Mouse (Mus musculus): ENCODE results near the gene Cry2. TPM values are rescaled to one million over a fixed set of nuclear protein-coding genes. Genes with fewer than 3 reads are reported as not detected.
"Not testable (repeated sequence)": the region's sequence is repeated elsewhere in the genome, so short reads cannot be mapped to it uniquely, and the experiment has no call there.

Cry2 gene
- polyA plus RNA-seq, 1 experiment from 2014 or later = 25.7 TPM

- no peak for ATAC-seq (ENCODE audit: borderline replicate concordance, extremely low read depth, low FRiP score, low TSS enrichment)
These were observed 28.2 kb downstream of the Cry2 start for GRCm38 (mm10) chr2:92405687-92406086.

GRCm38 (mm10) chr2:92404737-92405136 is 29.1 kb downstream of the Cry2 start:
- no peaks in the 10 kb centered on the region for H3K9me3 ChIP-seq
- H3K4me2 ChIP-seq = no peak overlapping the region
- no peak for ATAC-seq (ENCODE audit: borderline replicate concordance, extremely low read depth, low FRiP score, low TSS enrichment)
- H3K4me1 ChIP-seq = peaks cover 4% of the 10 kb centered on the region; the same call in 1 of the 2 replicates
- peaks cover 33% of the 10 kb centered on the region for H3K36me3 ChIP-seq
- H3K27ac ChIP-seq = no peak overlapping the region
- no peak overlapping the region for H3K4me3 ChIP-seq
- 85% methylated on average over 6 of the region's 6 CpGs for WGBS
- H3K9ac ChIP-seq = no peak overlapping the region
- H3K27me3 ChIP-seq = peaks cover 12% of the 10 kb centered on the region

More at GRCm38 (mm10) chr2:92405687-92406086, 28.2 kb downstream of the Cry2 start:
- H3K4me3 ChIP-seq = no peak overlapping the region
- H3K36me3 ChIP-seq = peaks cover 42% of the 10 kb centered on the region
- H3K27me3 ChIP-seq = peaks cover 7% of the 10 kb centered on the region
- H3K27ac ChIP-seq = no peak overlapping the region
- WGBS = 89% methylated on average over 7 of the region's 7 CpGs
- no peak overlapping the region for H3K9ac ChIP-seq
- peaks cover 3% of the 10 kb centered on the region; the same call in 1 of the 2 replicates for H3K4me1 ChIP-seq
- no peak overlapping the region for H3K4me2 ChIP-seq
- H3K9me3 ChIP-seq = no peaks in the 10 kb centered on the region

GRCm38 (mm10) chr2:92403776-92404319 is 30.0 kb downstream of the Cry2 start:
- ATAC-seq (ENCODE audit: borderline replicate concordance, extremely low read depth, low FRiP score, low TSS enrichment) = no peak
- H3K9ac ChIP-seq = no peak overlapping the region
- H3K27ac ChIP-seq = no peak overlapping the region
- peaks cover 4% of the 10 kb centered on the region; the same call in 1 of the 2 replicates for H3K4me1 ChIP-seq
- H3K4me3 ChIP-seq = no peak overlapping the region
- 89% methylated on average over 5 of the region's 5 CpGs for WGBS
- no peak overlapping the region for H3K4me2 ChIP-seq
- no peaks in the 10 kb centered on the region for H3K9me3 ChIP-seq
- peaks cover 24% of the 10 kb centered on the region for H3K36me3 ChIP-seq
- H3K27me3 ChIP-seq = peaks cover 12% of the 10 kb centered on the region

- WGBS = 69% methylated on average over 4 of the region's 4 CpGs
- no peak overlapping the region for H3K4me3 ChIP-seq
These were observed 31.1 kb downstream of the Cry2 start for GRCm38 (mm10) chr2:92402591-92403326.

GRCm38 (mm10) chr2:92401091-92401561 is 32.7 kb downstream of the Cry2 start, which contains the start of gene Mapk8ip1:
Mapk8ip1 (minus strand) TSS chr2:92401263.
- Histone ChIP-seq H3K36me3 (peaks cover 13% of the 10 kb centered on the region), H3K9ac (peak within 1 kb of the TSS; percentile 47), H3K4me1 (peaks cover 4% of the 10 kb centered on the region; the same call in 1 of the 2 replicates), H3K9me3 (no peaks in the 10 kb centered on the region), H3K27me3 (peaks cover 12% of the 10 kb centered on the region), H3K4me2 (peak within 1 kb of the TSS; percentile 94), H3K4me3 (peak within 1 kb of the TSS; percentile 57), H3K27ac (no peak within 1 kb of the TSS)
- WGBS = 2% methylated on average over 19 of the region's 59 CpGs
- ATAC-seq (ENCODE audit: borderline replicate concordance, extremely low read depth, low FRiP score, low TSS enrichment) = peak; percentile 83

More at GRCm38 (mm10) chr2:92402591-92403326, 31.1 kb downstream of the Cry2 start:
- Histone ChIP-seq H3K27me3 (peaks cover 12% of the 10 kb centered on the region), H3K9me3 (no peaks in the 10 kb centered on the region), H3K4me2 (no peak overlapping the region), H3K4me1 (peaks cover 4% of the 10 kb centered on the region; the same call in 1 of the 2 replicates), H3K27ac (no peak overlapping the region), H3K9ac (no peak overlapping the region), H3K36me3 (peaks cover 13% of the 10 kb centered on the region)
- no peak for ATAC-seq (ENCODE audit: borderline replicate concordance, extremely low read depth, low FRiP score, low TSS enrichment)

- Histone ChIP-seq H3K27ac (no peak overlapping the region), H3K4me2 (peak overlapping the region; percentile 94), H3K4me1 (peaks cover 4% of the 10 kb centered on the region; the same call in 1 of the 2 replicates), H3K4me3 (peak overlapping the region; percentile 57), H3K9me3 (no peaks in the 10 kb centered on the region), H3K9ac (peak overlapping the region; percentile 47), H3K27me3 (peaks cover 12% of the 10 kb centered on the region), H3K36me3 (peaks cover 12% of the 10 kb centered on the region)
- 4% methylated on average over 22 of the region's 22 CpGs for WGBS
- ATAC-seq (ENCODE audit: borderline replicate concordance, extremely low read depth, low FRiP score, low TSS enrichment) = no peak
These were observed 33.2 kb downstream of the Cry2 start for GRCm38 (mm10) chr2:92400682-92401081.

GRCm38 (mm10) chr2:92399877-92400276 is 34.0 kb downstream of the Cry2 start:
- not testable (repeated sequence) for ATAC-seq (ENCODE audit: borderline replicate concordance, extremely low read depth, low FRiP score, low TSS enrichment); H3K4me1 ChIP-seq; H3K4me3 ChIP-seq; H3K9me3 ChIP-seq; H3K36me3 ChIP-seq; H3K27ac ChIP-seq; H3K9ac ChIP-seq; H3K4me2 ChIP-seq
- peaks cover 12% of the 10 kb centered on the region for H3K27me3 ChIP-seq
- 64% methylated on average over 3 of the region's 4 CpGs for WGBS

GRCm38 (mm10) chr2:92397436-92397835 is 36.4 kb downstream of the Cry2 start:
- Histone ChIP-seq H3K9ac (no peak overlapping the region), H3K4me3 (no peak overlapping the region), H3K27me3 (peaks cover 16% of the 10 kb centered on the region), H3K9me3 (no peaks in the 10 kb centered on the region), H3K4me1 (peaks cover 6% of the 10 kb centered on the region; the same call in 1 of the 2 replicates), H3K4me2 (no peak overlapping the region), H3K36me3 (no peaks in the 10 kb centered on the region), H3K27ac (no peak overlapping the region)
- WGBS = 82% methylated on average over 1 of the region's 1 CpGs
- no peak for ATAC-seq (ENCODE audit: borderline replicate concordance, extremely low read depth, low FRiP score, low TSS enrichment)

GRCm38 (mm10) chr2:92395535-92395934 is 38.3 kb downstream of the Cry2 start:
- no peak overlapping the region for H3K27ac ChIP-seq
- no peak for ATAC-seq (ENCODE audit: borderline replicate concordance, extremely low read depth, low FRiP score, low TSS enrichment)
- H3K36me3 ChIP-seq = no peaks in the 10 kb centered on the region
- H3K27me3 ChIP-seq = peaks cover 10% of the 10 kb centered on the region; the same call in 1 of the 2 replicates
- H3K9me3 ChIP-seq = no peaks in the 10 kb centered on the region
- H3K4me1 ChIP-seq = peaks cover 12% of the 10 kb centered on the region
- no peak overlapping the region for H3K4me2 ChIP-seq
- H3K4me3 ChIP-seq = no peak overlapping the region
- no peak overlapping the region for H3K9ac ChIP-seq
- WGBS = 80% methylated on average over 3 of the region's 3 CpGs

- H3K4me1 ChIP-seq = peaks cover 38% of the 10 kb centered on the region
- peak overlapping the region; percentile 43 for H3K4me2 ChIP-seq
- H3K4me3 ChIP-seq = peak overlapping the region; percentile 16
- WGBS = 5% methylated on average over 26 of the region's 26 CpGs
- no peaks in the 10 kb centered on the region for H3K9me3 ChIP-seq
- peak overlapping the region; percentile 13 for H3K9ac ChIP-seq
- H3K27ac ChIP-seq = no peak overlapping the region
- H3K36me3 ChIP-seq = no peaks in the 10 kb centered on the region
- H3K27me3 ChIP-seq = peaks cover 6% of the 10 kb centered on the region; the same call in 1 of the 2 replicates
- no peak for ATAC-seq (ENCODE audit: borderline replicate concordance, extremely low read depth, low FRiP score, low TSS enrichment)
These were observed 41.3 kb downstream of the Cry2 start for GRCm38 (mm10) chr2:92392318-92393264.

- H3K27ac ChIP-seq = no peak overlapping the region
- H3K4me1 ChIP-seq = peaks cover 38% of the 10 kb centered on the region
- ATAC-seq (ENCODE audit: borderline replicate concordance, extremely low read depth, low FRiP score, low TSS enrichment) = no peak
- 27% methylated on average over 11 of the region's 11 CpGs for WGBS
- H3K4me2 ChIP-seq = peak overlapping the region; percentile 43
- H3K4me3 ChIP-seq = peak overlapping the region; percentile 16
- H3K9me3 ChIP-seq = no peaks in the 10 kb centered on the region
- H3K36me3 ChIP-seq = 0 out of 2 replicates have a peak, but pooled peaks cover under 1% of the 10 kb centered on the region
- peak overlapping the region; percentile 13 for H3K9ac ChIP-seq
- H3K27me3 ChIP-seq = peaks cover 6% of the 10 kb centered on the region; the same call in 1 of the 2 replicates
These were observed 42.0 kb downstream of the Cry2 start for GRCm38 (mm10) chr2:92391703-92392317.
